Mouse (Mus musculus): ENCODE data around the gene Smc3.

DNA sequence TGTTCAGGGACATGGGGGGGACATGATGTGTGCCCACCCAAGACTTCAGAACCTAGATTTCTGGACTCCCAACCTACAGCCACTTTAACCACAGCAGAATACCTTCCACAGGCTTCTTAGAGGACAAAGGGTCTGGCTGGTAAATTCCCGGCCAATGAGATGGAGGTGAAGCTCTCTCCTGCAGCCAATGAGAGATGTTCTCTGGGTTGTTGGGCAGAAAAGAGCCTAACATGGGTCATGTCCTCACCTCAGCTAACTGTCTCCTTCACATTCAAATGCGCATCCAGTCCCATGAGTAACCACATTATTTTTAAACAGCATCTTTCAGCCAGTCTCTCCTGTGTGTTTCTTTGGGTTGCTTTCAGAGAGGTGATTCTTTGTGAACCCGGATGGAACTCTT lies 71.2 kb downstream of the Smc3 start:
- TF ChIP-seq ZNF384 (IDR thresholded peaks at IDR 0.05; ENCODE audit: low read depth, low read length) = no peak
- TF ChIP-seq ZC3H11A (IDR thresholded peaks at IDR 0.05; ENCODE audit: borderline replicate concordance, low read depth, low read length) = no peak

Measured in ES-E14 (cell line).